Mouse (Mus musculus) lung, postnatal 36 days (tissue): ENCODE measurements around the gene Sptbn2.

Experiments
- DNase-seq: peaks from one replicate; pipeline ENCODE4 v3.0.0; 2022; ENCODE audit warnings: mixed read lengths

The Sptbn2 gene

DNA sequence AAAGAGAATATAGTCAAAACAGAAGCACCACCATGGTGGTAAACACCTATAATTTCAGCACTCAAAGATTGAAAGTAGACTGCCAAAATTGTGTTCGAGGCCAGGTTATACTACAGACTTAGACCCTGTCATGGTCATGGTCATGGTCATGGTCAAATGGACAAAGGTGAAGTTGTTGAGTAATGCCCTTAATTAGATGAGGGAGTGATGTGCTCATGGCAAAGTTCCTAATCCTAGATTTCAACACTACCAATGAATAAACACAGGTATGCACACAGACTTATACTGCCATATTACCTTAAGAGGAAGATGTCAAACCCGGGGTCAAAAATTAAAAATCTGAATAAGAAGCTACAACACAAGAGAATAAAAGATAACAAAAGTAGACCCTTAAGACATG is 75.3 kb downstream of the Sptbn2 start:
- DNase-seq, result no peak

DNA sequence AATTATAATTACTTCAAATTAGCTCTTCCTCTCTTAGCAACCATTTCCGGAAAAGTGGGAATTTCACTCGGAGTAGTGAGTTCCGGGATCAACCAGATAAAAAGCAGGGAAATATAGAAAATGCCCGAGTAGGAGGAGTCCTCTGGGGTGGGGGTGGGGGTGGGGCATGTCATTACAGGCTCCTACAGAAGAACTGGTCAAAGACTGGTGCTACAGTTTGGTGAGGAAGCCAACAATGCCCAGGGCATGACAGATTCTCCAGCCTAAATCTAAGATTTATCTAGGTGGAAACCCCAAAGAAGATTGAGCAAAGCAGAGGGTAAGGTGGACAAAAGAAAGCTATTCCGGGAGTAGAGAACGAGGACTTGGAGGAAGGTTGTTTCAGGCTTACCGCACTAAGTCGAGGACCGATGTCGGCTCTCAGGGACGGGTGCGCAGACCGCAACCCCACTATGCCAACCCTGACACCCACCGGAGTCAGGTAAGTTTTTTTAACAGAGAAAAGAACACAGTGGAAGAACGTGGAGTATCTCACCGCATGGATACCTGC is 82.4 kb downstream of the Sptbn2 start:
- DNase-seq, result no peak

- DNase-seq, result peak; percentile 100
Observed at GRCm38 (mm10) chr19:4793831-4794422, 83.0 kb downstream of the Sptbn2 start, which contains the start of gene Rbm4. Gene Rbm4 (minus strand): TSS chr19:4793901.

DNA sequence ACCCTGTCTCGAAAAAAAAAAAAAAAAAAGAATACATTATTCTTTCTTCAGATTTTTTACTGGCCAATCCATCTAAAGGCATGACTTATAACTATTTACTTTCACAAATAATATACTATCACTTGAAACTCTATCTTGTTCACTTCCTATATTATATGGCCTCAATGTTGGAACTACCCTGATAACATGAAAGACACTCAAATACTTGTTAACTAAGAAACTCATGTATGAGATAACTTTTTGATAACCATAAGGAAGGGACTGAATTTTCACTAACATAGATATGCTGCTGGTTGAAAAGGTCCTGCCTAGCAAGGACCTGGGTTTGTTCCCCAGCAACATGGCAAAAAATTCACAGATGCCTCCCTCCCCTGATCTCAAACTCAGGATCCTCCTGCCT is 85.0 kb downstream of the Sptbn2 start:
- DNase-seq, result no peak

DNA sequence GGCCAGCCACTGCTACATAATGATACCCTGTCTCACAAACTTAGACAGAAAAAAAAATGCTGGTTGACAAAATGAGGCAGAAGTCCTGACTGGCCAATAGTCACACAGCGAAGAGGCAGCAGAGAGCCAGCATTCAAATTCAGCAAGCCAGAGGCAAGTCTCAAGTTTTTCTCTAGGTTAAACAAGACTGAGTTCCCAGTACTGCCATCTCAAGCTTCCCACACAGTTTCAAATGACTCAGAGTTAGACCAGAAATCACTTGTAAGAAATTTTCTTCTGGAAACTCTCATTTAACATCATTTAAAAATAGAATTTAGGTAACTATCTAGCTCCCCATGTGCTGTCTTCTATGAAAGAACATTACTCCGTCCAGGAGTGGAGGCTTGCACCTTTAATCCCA is 86.9 kb downstream of the Sptbn2 start:
- no peak for DNase-seq

GRCm38 (mm10) chr19:4799083-4799482 is 88.1 kb downstream of the Sptbn2 start:
- DNase-seq, result no peak
